Mouse (Mus musculus) limb, embryonic 15.5 days (tissue): ENCODE data around the gene Hecw1. TPM values are rescaled to one million over a fixed set of nuclear protein-coding genes. Genes with fewer than 3 reads are reported as not detected.

Source experiments
- ATAC-seq: fragments of 200-750 bp; cut with Nextera tagmentation; 2 replicates; pipeline ENCODE4 v1.8.0; 2017; ENCODE audit warnings: low read depth, moderate TSS enrichment; ENCODE audit not compliant: insufficient number of reproducible peaks, low FRiP score, low TSS enrichment
- H3K27ac ChIP-seq: fragments of 300-500 bp; sonication (generic); 2 replicates; pipeline ENCODE4 v1.5.1; 2015; ENCODE audit warnings: moderate library complexity, mild to moderate bottlenecking, inconsistent platforms
- H3K27me3 ChIP-seq: fragments of 300-500 bp; sonication (generic); 2 replicates; pipeline ENCODE4 v1.6.1; 2015; ENCODE audit warnings: inconsistent platforms
- H3K36me3 ChIP-seq: fragments of 300-500 bp; sonication (generic); 2 replicates; pipeline ENCODE4 v1.6.1; 2015; ENCODE audit warnings: inconsistent platforms
- H3K4me1 ChIP-seq: fragments of 300-500 bp; sonication (generic); 2 replicates; pipeline ENCODE4 v1.6.1; 2015; ENCODE audit warnings: inconsistent platforms
- H3K4me2 ChIP-seq: fragments of 300-500 bp; sonication (generic); 2 replicates; pipeline ENCODE4 v1.6.1; 2015; ENCODE audit warnings: mild to moderate bottlenecking, inconsistent platforms
- H3K4me3 ChIP-seq: fragments of 300-500 bp; sonication (generic); 2 replicates; pipeline ENCODE4 v1.5.1; 2015; ENCODE audit warnings: mild to moderate bottlenecking, inconsistent platforms
- H3K9ac ChIP-seq: fragments of 300-500 bp; sonication (generic); 2 replicates; pipeline ENCODE4 v1.6.1; 2015; ENCODE audit warnings: inconsistent platforms
- H3K9me3 ChIP-seq: fragments of 300-500 bp; sonication (generic); 2 replicates; pipeline ENCODE4 v1.6.1; 2016; ENCODE audit warnings: inconsistent platforms
- WGBS: fragments of 180-500 bp; shearing (Covaris S2); methylation state at CpG from one replicate; pipeline ENCODE4 v1.1.7; 2015; 5-methylcytosine and 5-hydroxymethylcytosine counted together
- polyA plus RNA-seq: library from polyadenylated mRNA; unstranded; fragments of >200 nt; fragmentation: Nextera tagmentation; extraction: Ambion mirVana; gene quantifications from 2 replicates; pipeline ENCODE4 v1.2.1, GENCODE M21; 2015

Gene Hecw1
- polyA plus RNA-seq, 1 experiment from 2014 or later, result 0.13 TPM

DNA sequence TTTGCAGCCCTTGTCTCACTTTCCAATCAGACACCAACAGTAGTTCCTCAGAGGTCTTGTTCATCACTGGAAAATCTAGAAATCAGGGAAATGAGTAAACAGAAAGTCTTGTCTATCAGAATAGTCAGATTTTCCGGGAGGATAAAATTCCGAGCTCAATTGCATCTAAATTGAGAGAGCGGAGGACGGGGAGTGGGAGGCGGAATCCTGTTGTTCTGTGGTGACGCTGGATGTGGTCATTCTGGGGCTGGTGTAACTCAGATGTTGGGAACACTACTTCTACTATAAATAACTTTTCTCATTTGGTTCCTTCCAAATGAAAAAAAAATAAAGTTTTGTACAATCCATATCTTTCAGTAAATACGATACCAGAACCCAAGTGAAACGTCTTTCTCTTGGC, 24.2 kb downstream of the Hecw1 start:
- H3K36me3 ChIP-seq, result no peaks in the 10 kb centered on the region
- no peak overlapping the region for H3K4me2 ChIP-seq
- H3K27ac ChIP-seq, result no peak overlapping the region
- no peaks in the 10 kb centered on the region for H3K27me3 ChIP-seq
- ATAC-seq, result no peak
- 85% methylated on average over 8 of the region's 8 CpGs for WGBS
- H3K4me1 ChIP-seq, result no peaks in the 10 kb centered on the region
- H3K4me3 ChIP-seq, result no peak overlapping the region
- H3K9me3 ChIP-seq, result no peaks in the 10 kb centered on the region
- H3K9ac ChIP-seq, result no peak overlapping the region

DNA sequence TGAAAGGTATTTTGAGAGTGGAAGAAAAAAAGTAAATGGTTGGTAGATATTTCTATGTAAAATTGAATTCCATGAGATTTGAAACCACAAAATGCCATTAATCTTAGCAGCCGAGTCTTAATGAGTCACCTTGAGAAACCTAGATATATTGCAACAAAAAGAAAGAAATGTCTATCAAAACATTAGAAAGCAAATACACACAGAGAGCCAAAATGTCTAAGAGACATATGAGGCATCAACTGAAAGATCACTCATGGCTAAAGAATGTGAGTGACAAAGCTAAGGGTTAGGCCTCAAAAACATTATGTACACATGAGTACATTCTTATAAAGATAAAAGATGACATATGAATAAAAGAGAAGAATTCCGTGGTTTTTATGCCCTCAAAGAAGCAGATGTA, 26.1 kb downstream of the Hecw1 start:
- H3K4me3 ChIP-seq, result no peak overlapping the region
- no peaks in the 10 kb centered on the region for H3K36me3 ChIP-seq
- WGBS, result 65% methylated on average over 2 of the region's 2 CpGs
- H3K27ac ChIP-seq, result no peak overlapping the region
- H3K4me1 ChIP-seq, result no peaks in the 10 kb centered on the region
- H3K9ac ChIP-seq, result no peak overlapping the region
- H3K27me3 ChIP-seq, result no peaks in the 10 kb centered on the region
- no peak for ATAC-seq
- H3K9me3 ChIP-seq, result no peaks in the 10 kb centered on the region
- H3K4me2 ChIP-seq, result no peak overlapping the region

DNA sequence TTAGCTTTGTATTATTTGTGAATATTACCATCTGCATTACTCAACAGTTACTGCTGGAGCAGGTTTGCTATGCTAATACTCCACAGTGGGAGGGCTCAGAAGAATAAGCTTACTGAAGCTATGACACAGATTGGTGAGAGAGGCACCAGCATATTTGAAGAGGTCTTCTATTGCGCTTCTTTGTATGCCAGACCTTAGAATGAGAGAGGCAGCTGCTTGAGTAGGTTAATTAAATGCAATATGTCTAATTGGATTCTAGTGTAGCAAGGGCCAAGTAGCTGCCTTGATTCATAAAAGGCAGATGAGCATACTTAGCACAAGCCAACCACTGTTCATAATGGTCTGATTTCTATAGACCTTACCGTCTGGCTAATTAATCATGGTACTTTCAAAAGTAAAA, 35.2 kb downstream of the Hecw1 start:
- ATAC-seq, result no peak

DNA sequence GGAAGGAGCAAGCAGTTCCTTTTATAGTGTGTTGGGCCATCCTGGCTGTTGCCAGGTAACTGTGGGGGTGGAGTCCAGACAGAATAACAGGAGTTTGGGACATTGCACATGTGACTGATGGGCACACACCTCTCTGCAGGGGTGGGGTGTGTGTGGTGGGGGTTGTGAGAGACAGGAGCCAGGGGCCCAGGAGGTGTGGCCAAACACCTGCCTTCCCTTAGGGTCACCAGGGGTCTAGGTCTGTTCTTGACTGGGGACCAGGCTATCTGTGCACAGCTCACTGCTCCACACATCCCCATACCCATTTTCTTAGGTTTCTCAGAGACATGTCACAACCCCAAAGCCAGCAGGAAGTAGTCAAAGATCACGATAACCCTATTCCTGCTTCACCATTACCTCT, 51.9 kb downstream of the Hecw1 start:
- Histone ChIP-seq H3K27ac (no peak overlapping the region), H3K9me3 (no peaks in the 10 kb centered on the region), H3K36me3 (no peaks in the 10 kb centered on the region), H3K27me3 (no peaks in the 10 kb centered on the region), H3K4me2 (no peak overlapping the region), H3K4me3 (no peak overlapping the region), H3K4me1 (no peaks in the 10 kb centered on the region), H3K9ac (no peak overlapping the region)
- WGBS, result 85% methylated on average over 1 of the region's 1 CpGs
- ATAC-seq, result no peak

More for the DNA sequence above, 35.2 kb downstream of the Hecw1 start:
- Histone ChIP-seq H3K4me1 (no peaks in the 10 kb centered on the region), H3K36me3 (no peaks in the 10 kb centered on the region), H3K27me3 (no peaks in the 10 kb centered on the region), H3K9me3 (no peaks in the 10 kb centered on the region), H3K4me2 (no peak overlapping the region), H3K27ac (no peak overlapping the region), H3K4me3 (no peak overlapping the region), H3K9ac (no peak overlapping the region)
- 93% methylated on average over 2 of the region's 2 CpGs for WGBS

DNA sequence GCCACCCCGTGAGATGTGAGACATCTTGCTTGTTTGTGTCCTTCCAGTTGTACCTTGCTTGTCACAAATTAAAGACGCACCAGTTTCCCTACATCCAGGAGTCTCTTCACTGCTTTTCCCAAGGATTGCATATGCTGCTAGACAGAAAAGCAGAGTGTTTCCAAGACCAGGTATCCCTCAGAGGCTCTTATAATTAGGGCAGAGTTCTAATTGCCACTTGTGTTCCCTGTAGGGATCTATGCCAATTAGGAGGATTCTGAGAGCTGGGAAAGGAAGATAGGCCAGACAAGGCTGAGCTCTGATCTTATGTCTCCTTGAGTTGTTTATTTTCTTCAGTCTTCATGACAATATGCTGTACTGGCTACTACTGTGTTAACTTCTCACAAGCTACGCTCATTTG, 55.5 kb downstream of the Hecw1 start:
- Histone ChIP-seq H3K9me3 (no peaks in the 10 kb centered on the region), H3K36me3 (no peaks in the 10 kb centered on the region), H3K4me2 (no peak overlapping the region), H3K27ac (no peak overlapping the region), H3K4me1 (no peaks in the 10 kb centered on the region), H3K9ac (no peak overlapping the region), H3K27me3 (no peaks in the 10 kb centered on the region), H3K4me3 (no peak overlapping the region)
- 77% methylated on average over 3 of the region's 3 CpGs for WGBS
- no peak for ATAC-seq

DNA sequence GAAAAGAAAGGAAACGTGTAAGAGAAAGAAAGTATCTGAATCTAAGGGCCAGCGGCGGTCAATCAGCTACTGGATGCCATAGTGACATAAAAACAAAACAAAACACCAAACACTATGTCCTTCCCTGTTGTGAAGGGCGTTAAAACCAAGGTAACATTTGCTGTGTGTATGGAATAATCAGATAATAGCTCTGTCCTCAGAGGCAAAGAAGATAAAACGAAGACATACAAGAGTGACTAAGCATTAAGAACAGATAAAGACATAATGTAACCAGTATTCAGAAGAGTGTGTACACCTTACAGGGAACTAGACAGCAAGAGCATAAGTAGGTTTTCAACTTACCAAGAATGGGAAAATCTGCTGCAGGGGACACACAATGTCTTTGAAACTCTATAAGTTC, 62.0 kb downstream of the Hecw1 start:
- ATAC-seq, result no peak
- H3K36me3 ChIP-seq, result no peaks in the 10 kb centered on the region
- no peak overlapping the region for H3K4me3 ChIP-seq
- no peak overlapping the region for H3K27ac ChIP-seq
- WGBS, result 82% methylated on average over 5 of the region's 5 CpGs
- H3K4me2 ChIP-seq, result no peak overlapping the region
- no peaks in the 10 kb centered on the region for H3K4me1 ChIP-seq
- no peak overlapping the region for H3K9ac ChIP-seq
- no peaks in the 10 kb centered on the region for H3K9me3 ChIP-seq
- H3K27me3 ChIP-seq, result no peaks in the 10 kb centered on the region

DNA sequence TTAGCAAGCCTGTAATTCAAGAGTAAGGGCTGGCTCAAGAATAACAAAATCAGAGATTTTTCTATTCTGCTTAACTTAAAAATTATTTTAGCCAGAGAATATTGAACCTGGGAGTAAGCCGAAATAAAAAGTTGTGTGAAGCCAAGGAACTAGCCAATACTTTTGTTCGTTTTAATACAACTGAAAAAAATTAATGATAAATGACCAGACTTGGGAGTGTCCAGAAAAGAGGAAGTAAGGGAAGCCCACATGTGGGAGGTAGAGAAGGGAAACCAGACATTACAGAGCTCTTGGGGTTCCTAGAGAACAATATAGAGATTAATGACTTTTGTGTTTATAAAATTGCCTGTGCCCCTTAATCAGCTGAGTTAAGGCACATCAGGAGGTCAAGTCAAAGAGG, 66.0 kb downstream of the Hecw1 start:
- Histone ChIP-seq H3K27me3 (no peaks in the 10 kb centered on the region), H3K4me1 (no peaks in the 10 kb centered on the region), H3K9ac (no peak overlapping the region), H3K4me2 (no peak overlapping the region), H3K9me3 (no peaks in the 10 kb centered on the region), H3K27ac (no peak overlapping the region), H3K4me3 (no peak overlapping the region), H3K36me3 (no peaks in the 10 kb centered on the region)
- no peak for ATAC-seq
- 81% methylated on average over 2 of the region's 2 CpGs for WGBS

DNA sequence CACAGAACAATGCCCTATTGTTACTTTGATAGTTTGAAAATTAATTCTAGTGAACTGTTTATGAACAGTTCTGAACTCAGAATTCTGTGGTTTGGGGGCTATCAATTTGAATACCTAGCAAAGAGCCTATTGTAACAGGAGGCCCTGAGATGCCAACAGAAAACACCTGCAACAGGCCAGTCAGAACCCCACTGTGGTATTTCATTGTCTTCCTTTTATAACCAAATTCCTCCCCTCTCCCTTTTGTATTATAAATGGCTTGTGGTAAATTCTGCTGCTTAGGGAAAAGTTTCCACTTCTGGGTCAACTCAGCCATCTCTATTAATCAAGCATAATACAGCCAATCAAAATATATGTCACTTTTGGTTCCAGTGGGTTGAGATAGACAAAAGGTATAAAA, 83.5 kb downstream of the Hecw1 start:
- H3K27me3 ChIP-seq, result no peaks in the 10 kb centered on the region
- no peaks in the 10 kb centered on the region for H3K36me3 ChIP-seq
- no peak overlapping the region for H3K4me2 ChIP-seq
- no peak overlapping the region for H3K4me3 ChIP-seq
- ATAC-seq, result no peak
- H3K27ac ChIP-seq, result no peak overlapping the region
- no peaks in the 10 kb centered on the region for H3K4me1 ChIP-seq
- no peak overlapping the region for H3K9ac ChIP-seq
- no peaks in the 10 kb centered on the region for H3K9me3 ChIP-seq

DNA sequence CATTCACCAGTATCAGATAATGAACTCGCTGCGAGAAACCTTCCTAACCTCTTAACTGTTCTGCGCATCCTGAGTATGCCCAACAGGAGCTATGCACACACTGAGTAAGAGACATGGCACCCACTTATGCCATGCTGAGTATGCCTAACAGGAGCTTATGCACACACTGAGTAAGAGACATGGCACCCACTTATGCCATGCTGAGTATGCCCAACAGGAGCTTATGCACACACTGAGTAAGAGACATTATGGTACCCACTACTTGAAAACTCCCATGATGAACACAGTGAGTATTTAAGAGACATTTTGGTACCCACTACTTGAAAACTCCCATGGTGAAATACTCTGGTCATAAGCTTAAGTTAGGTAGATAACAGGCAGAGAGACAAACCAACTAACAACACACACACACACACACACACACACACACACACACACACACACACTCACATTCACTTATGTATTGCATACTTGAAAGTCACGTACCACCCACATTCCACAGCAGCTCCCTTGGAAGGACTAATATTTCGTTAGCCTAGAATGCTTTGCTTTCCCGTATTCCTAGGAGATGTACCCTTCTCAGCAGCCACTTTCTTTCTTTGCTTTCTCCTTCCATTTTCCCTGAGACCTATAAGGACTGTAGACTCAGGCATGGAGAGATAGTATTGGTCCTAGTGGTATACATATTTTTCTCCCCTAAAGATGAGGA, 94.0 kb downstream of the Hecw1 start:
- WGBS, result 90% methylated on average over 6 of the region's 6 CpGs
- Histone ChIP-seq H3K36me3 (no peaks in the 10 kb centered on the region), H3K4me1 (no peaks in the 10 kb centered on the region), H3K9ac (no peak overlapping the region), H3K4me2 (no peak overlapping the region), H3K27me3 (no peaks in the 10 kb centered on the region), H3K9me3 (no peaks in the 10 kb centered on the region), H3K27ac (no peak overlapping the region), H3K4me3 (no peak overlapping the region)
- no peak for ATAC-seq

DNA sequence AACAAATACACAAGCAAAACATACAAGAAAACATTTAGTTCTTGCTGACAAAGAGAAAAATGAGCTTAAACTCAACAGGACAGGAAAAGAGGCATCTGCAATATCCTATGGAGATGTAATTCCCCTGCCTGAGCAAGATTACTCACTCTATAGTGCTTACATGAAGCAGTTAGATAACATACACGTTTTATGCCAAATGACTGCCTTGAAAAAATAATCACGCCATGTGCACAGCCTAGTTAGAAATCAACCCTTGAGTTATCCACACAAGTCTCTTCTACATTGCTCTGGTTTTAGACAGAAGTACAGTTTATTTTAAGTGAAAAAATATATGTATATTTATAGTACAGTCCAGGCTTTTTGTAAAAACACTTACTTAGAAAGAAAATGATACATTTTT, 98.2 kb downstream of the Hecw1 start:
- Histone ChIP-seq H3K9me3 (no peaks in the 10 kb centered on the region), H3K9ac (no peak overlapping the region), H3K4me3 (no peak overlapping the region), H3K36me3 (no peaks in the 10 kb centered on the region), H3K27me3 (no peaks in the 10 kb centered on the region), H3K4me1 (no peaks in the 10 kb centered on the region), H3K4me2 (no peak overlapping the region), H3K27ac (no peak overlapping the region)
- ATAC-seq, result no peak
- 74% methylated on average over 2 of the region's 2 CpGs for WGBS

DNA sequence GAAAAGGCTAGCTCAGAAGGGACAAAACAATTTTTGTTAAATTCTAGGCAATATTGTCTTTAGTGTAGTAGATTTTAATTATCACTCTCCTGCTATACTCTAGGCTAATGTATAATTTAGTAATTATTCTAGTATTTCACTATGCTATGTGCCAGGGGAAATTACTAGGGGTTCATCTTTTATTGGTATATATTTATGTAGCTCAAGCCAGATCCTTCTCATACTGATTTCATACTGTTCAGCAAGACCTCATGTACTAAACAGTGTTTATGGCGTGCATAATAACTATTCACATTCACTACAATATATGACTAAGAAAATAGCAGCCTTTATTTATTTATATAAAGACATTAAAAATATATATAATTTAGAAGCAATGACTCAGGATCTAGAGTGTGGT, 109.6 kb downstream of the Hecw1 start:
- H3K27ac ChIP-seq, result no peak overlapping the region
- no peaks in the 10 kb centered on the region for H3K4me1 ChIP-seq
- H3K36me3 ChIP-seq, result no peaks in the 10 kb centered on the region
- ATAC-seq, result no peak
- H3K9me3 ChIP-seq, result no peaks in the 10 kb centered on the region
- no peak overlapping the region for H3K9ac ChIP-seq
- no peak overlapping the region for H3K4me3 ChIP-seq
- H3K4me2 ChIP-seq, result no peak overlapping the region
- no peaks in the 10 kb centered on the region for H3K27me3 ChIP-seq
- 79% methylated on average over 1 of the region's 1 CpGs for WGBS

DNA sequence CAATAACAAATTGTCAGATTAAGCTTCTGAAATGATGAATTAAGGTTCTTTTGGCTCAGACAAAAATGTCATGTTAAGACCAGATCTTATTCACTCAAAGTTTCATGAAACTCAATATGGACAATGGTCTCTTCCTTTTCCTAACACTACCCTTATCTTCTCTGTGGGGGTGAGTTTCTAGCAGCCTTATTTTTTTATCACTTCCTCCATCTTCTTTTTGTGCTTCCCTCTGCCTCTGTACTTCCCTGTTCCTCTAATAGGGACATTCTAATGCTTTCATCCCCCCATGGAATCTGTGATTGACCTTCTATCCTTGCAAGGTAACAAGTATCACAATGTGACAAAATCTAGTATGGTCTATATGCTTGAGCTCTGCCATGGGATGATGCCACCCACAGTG, 148.6 kb downstream of the Hecw1 start:
- ATAC-seq, result no peak
- H3K36me3 ChIP-seq, result no peaks in the 10 kb centered on the region

DNA sequence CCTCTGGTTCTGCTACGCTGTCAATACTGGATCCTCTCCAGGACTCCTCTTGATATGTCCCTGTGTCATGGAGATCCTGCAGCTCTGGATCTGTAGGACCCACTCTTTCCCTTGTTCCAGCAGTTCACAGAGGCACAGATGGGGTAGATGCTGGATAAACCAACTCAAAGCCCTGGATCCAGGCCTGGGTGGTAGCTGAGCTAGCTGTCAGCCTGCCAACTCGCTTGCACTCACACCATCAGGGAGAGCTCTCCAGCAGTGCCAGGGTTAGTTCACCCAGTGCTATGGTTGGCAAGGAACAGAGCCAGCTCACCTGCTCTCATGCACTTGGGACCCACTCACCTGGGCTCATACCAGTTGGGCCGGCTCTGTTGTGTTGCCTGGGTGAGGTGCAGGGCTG, 157.5 kb downstream of the Hecw1 start:
- Histone ChIP-seq H3K9me3 (no peaks in the 10 kb centered on the region), H3K27me3 (no peaks in the 10 kb centered on the region), H3K27ac (no peak overlapping the region), H3K4me2 (no peak overlapping the region), H3K4me1 (no peaks in the 10 kb centered on the region), H3K4me3 (no peak overlapping the region), H3K9ac (no peak overlapping the region), H3K36me3 (no peaks in the 10 kb centered on the region)
- 84% methylated on average over 3 of the region's 3 CpGs for WGBS
- no peak for ATAC-seq

More for the DNA sequence above, 148.6 kb downstream of the Hecw1 start:
- Histone ChIP-seq H3K27me3 (no peaks in the 10 kb centered on the region), H3K9ac (no peak overlapping the region), H3K9me3 (no peaks in the 10 kb centered on the region), H3K4me2 (no peak overlapping the region), H3K4me3 (no peak overlapping the region), H3K27ac (no peak overlapping the region), H3K4me1 (no peaks in the 10 kb centered on the region)
